Mouse (Mus musculus): Measurements from ENCODE around the gene Gm20532. TPM values are rescaled to one million over a fixed set of nuclear protein-coding genes. Genes with fewer than 3 reads are reported as not detected.

Gene Gm20532
- total and polyA plus RNA-seq, 3 experiments: 0.15 TPM; not detected in 2

GRCm38 (mm10) chr2:26638039-26638438 lies 51.6 kb downstream of the Gm20532 start:
- peaks cover 14 to 17% of the 10 kb centered on the region in 2 experiments for H3K36me3 ChIP-seq (ENCODE audit: control insufficient read depth in 1 of 2, insufficient read depth in 2 of 2, low read length in 2 of 2)
- H3K79me2 ChIP-seq (ENCODE audit: control insufficient read depth, insufficient read depth, low read length, poor library complexity): peaks cover 25% of the 10 kb centered on the region
- peak overlapping the region; percentile 82 to 98 for H3K4me3 ChIP-seq (ENCODE audit: control insufficient read depth in 1 of 2, insufficient read depth in 1 of 2, low read depth in 2 of 2, low read length in 2 of 2)
- no peaks in the 10 kb centered on the region for H3K27me3 ChIP-seq (ENCODE audit: control insufficient read depth in 1 of 2, insufficient read depth in 2 of 2, low read length in 2 of 2)
- peak overlapping the region; percentile 98 for H3K9ac ChIP-seq (ENCODE audit: control insufficient read depth, low read depth, low read length, poor library complexity, severe bottlenecking)
- no peaks in the 10 kb centered on the region for H3K9me3 ChIP-seq (replicated peaks; ENCODE audit: insufficient read depth, low read length)
- peaks cover 0 to 27% of the 10 kb centered on the region in 2 experiments; a peak in 2 of 4 replicates for H3K4me1 ChIP-seq (ENCODE audit: control insufficient read depth in 1 of 2, insufficient read depth in 2 of 2, low read length in 2 of 2)
- no peak; the same call in 1 of the 2 replicates for TF ChIP-seq POLR2AphosphoS5 (IDR thresholded peaks at IDR 0.05; ENCODE audit: borderline replicate concordance, low read depth, low read length)
- TF ChIP-seq GATA1 (IDR thresholded peaks at IDR 0.05; ENCODE audit: low read depth, low read length): peak; percentile 61; the same call in 1 of the 2 replicates
- no peak for TF ChIP-seq NRF1 (IDR thresholded peaks at IDR 0.05; ENCODE audit: insufficient read depth, low read depth, low read length, poor library complexity, severe bottlenecking)
- TF ChIP-seq MEF2A (IDR thresholded peaks at IDR 0.05; ENCODE audit: extremely low read depth, insufficient replicate concordance, low read depth, low read length, poor library complexity, severe bottlenecking): no peak
- 0 out of 2 replicates have a peak, but pooled peaks have one; percentile 17 for TF ChIP-seq MXI1 (IDR thresholded peaks at IDR 0.05; ENCODE audit: low read depth, low read length)
- no peak for TF ChIP-seq GABPA (IDR thresholded peaks at IDR 0.05; ENCODE audit: low read depth, low read length)
- 0 out of 4 replicates have a peak, but pooled peaks of 1 of the 2 experiments have one; percentile 1 for TF ChIP-seq EP300 (IDR thresholded peaks at IDR 0.05; ENCODE audit: low read depth in 1 of 2, low read length in 2 of 2)
- TF ChIP-seq CTCF (IDR thresholded peaks at IDR 0.05 in 2 of 3, conservative IDR thresholded peaks at IDR 0.05 in 1 of 3; ENCODE audit: control insufficient read depth in 1 of 3, insufficient read depth in 1 of 3, low read depth in 2 of 3, low read length in 3 of 3, poor library complexity in 1 of 3, severe bottlenecking in 1 of 3): no peak
- no peak for TF ChIP-seq NELFE (IDR thresholded peaks at IDR 0.05; ENCODE audit: low read depth, low read length)
- peak; percentile 42; the same call in 1 of the 2 replicates for TF ChIP-seq POLR2AphosphoS2 (IDR thresholded peaks at IDR 0.05; ENCODE audit: low read length)
- no peak for TF ChIP-seq ZKSCAN1 (IDR thresholded peaks at IDR 0.05; ENCODE audit: low read depth, low read length)
- TF ChIP-seq JUND (IDR thresholded peaks at IDR 0.05; ENCODE audit: low read depth, low read length): no peak
- peak; percentile 75; the same call in 1 of the 2 replicates for TF ChIP-seq MYC (IDR thresholded peaks at IDR 0.05; ENCODE audit: low read depth, low read length)
- no peak for TF ChIP-seq HCFC1 (IDR thresholded peaks at IDR 0.05; ENCODE audit: low read depth, low read length)
- TF ChIP-seq TAL1 (IDR thresholded peaks at IDR 0.05; ENCODE audit: low read length): no peak
- TF ChIP-seq TBP (IDR thresholded peaks at IDR 0.05; ENCODE audit: low read depth, low read length): peak; percentile 51; the same call in 1 of the 2 replicates
- TF ChIP-seq MAX (IDR thresholded peaks at IDR 0.05; ENCODE audit: low read length): no peak
- peak in 1 of 2 experiments; percentile 66; a peak in 1 of 4 replicates for TF ChIP-seq POLR2A (IDR thresholded peaks at IDR 0.05; ENCODE audit: control insufficient read depth in 1 of 2, insufficient read depth in 1 of 2, low read depth in 1 of 2, low read length in 2 of 2, poor library complexity in 1 of 2)
- 0 out of 2 replicates have a peak, but pooled peaks have one; percentile 1 for TF ChIP-seq CHD1 (IDR thresholded peaks at IDR 0.05; ENCODE audit: low read depth, low read length)
- no peak for TF ChIP-seq MYB (IDR thresholded peaks at IDR 0.05; ENCODE audit: low read depth, low read length)
- no peak for TF ChIP-seq TCF12 (IDR thresholded peaks at IDR 0.05; ENCODE audit: low read depth, low read length)
- no peak for TF ChIP-seq E2F4 (IDR thresholded peaks at IDR 0.05; ENCODE audit: borderline replicate concordance, low read depth, low read length)
- no peak for TF ChIP-seq USF1 (IDR thresholded peaks at IDR 0.05; ENCODE audit: low read depth, low read length)
- TF ChIP-seq CHD2 (IDR thresholded peaks at IDR 0.05; ENCODE audit: low read length): no peak
- TF ChIP-seq RCOR1 (IDR thresholded peaks at IDR 0.05; ENCODE audit: low read depth, low read length): peak; percentile 44; the same call in 1 of the 2 replicates
- no peak for TF ChIP-seq MAFK (IDR thresholded peaks at IDR 0.05; ENCODE audit: borderline replicate concordance, low read depth, low read length)
- no peak for TF ChIP-seq ZC3H11A (IDR thresholded peaks at IDR 0.05; ENCODE audit: low read depth, low read length)
- TF ChIP-seq BHLHE40 (IDR thresholded peaks at IDR 0.05; ENCODE audit: borderline replicate concordance, low read depth, low read length): no peak
- no peak for TF ChIP-seq UBTF (IDR thresholded peaks at IDR 0.05; ENCODE audit: borderline replicate concordance, insufficient read depth, low read depth, low read length)
- no peak for TF ChIP-seq RAD21 (IDR thresholded peaks at IDR 0.05; ENCODE audit: low read depth, low read length)
- no peak for TF ChIP-seq SIN3A (IDR thresholded peaks at IDR 0.05; ENCODE audit: low read length)
- TF ChIP-seq ZMIZ1 (IDR thresholded peaks at IDR 0.05; ENCODE audit: low read depth, low read length): no peak
- peak; percentile 74 for DNase-seq (ENCODE audit: low read depth, low spot score)
- H3K27ac ChIP-seq (ENCODE audit: control insufficient read depth, low read depth, low read length): peak overlapping the region; percentile 90; the same call in 1 of the 2 replicates
